Mouse (Mus musculus) bone marrow macrophage, adult 2 months (primary cell): Measurements from ENCODE around the gene Gm3127. TPM values are rescaled to one million over a fixed set of nuclear protein-coding genes. Genes with fewer than 3 reads are reported as not detected.
"Not testable (repeated sequence)": the region's sequence is repeated elsewhere in the genome, so short reads cannot be mapped to it uniquely, and the experiment has no call there.

ENCODE experiments used
- H3K27ac ChIP-seq: 2 replicates; pipeline ENCODE4 v1.5.1; 2012; ENCODE audit warnings: low read depth, low read length; ENCODE audit not compliant: insufficient read depth
- H3K4me1 ChIP-seq: 2 replicates; pipeline ENCODE4 v1.6.1; 2012; ENCODE audit warnings: low read length; ENCODE audit not compliant: control insufficient read depth, insufficient read depth
- H3K4me3 ChIP-seq: 2 replicates; pipeline ENCODE4 v1.5.1; 2012; ENCODE audit warnings: mild to moderate bottlenecking, low read length, moderate library complexity; ENCODE audit not compliant: insufficient read depth
- polyA plus RNA-seq: library from polyadenylated mRNA; stranded (reverse); fragments of >200 nt; gene quantifications from 2 replicates; pipeline ENCODE4 v1.2.4, GENCODE M21; 2012; ENCODE audit not compliant: missing spikeins, insufficient read depth, insufficient read length

Gm3127 gene
- not detected in 2 replicates for polyA plus RNA-seq

- not testable (repeated sequence) for H3K4me3 ChIP-seq, H3K27ac ChIP-seq, H3K4me1 ChIP-seq
Observed at GRCm38 (mm10) chr14:4164730-4165129, at the start of gene Gm3127. Gene Gm3127 (plus strand): TSS chr14:4165030.

DNA sequence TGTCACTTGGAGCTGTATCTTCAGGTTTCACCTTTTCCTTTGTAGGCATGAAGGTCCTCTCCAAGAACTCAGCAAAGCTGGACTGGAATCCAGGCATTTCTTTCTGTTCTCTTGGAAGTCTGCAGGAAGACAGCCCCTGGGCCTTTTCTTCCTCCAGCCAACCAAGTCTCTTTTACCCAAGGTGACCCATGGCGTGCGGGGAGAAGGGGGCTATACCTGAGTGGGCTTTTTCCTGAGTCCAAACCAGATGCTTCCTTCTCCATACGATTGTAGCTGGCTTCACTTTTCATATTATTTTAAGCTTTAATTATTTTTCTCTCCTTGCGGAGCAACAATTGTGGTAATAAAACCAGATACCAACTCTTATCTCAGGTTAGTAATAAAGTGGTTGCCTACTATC is 23.2 kb upstream of the Gm3127 start:
- H3K4me3 ChIP-seq, H3K27ac ChIP-seq, H3K4me1 ChIP-seq: not testable (repeated sequence)

GRCm38 (mm10) chr14:4182030-4182429 is 17.2 kb downstream of the Gm3127 start:
- H3K27ac ChIP-seq, H3K4me1 ChIP-seq, H3K4me3 ChIP-seq: not testable (repeated sequence)

GRCm38 (mm10) chr14:4182491-4183210 is 17.8 kb downstream of the Gm3127 start, which contains the start of gene Gm2974:
Gene Gm2974 (plus strand): TSS chr14:4182576.
- not testable (repeated sequence) for H3K27ac ChIP-seq, H3K4me1 ChIP-seq, H3K4me3 ChIP-seq

DNA sequence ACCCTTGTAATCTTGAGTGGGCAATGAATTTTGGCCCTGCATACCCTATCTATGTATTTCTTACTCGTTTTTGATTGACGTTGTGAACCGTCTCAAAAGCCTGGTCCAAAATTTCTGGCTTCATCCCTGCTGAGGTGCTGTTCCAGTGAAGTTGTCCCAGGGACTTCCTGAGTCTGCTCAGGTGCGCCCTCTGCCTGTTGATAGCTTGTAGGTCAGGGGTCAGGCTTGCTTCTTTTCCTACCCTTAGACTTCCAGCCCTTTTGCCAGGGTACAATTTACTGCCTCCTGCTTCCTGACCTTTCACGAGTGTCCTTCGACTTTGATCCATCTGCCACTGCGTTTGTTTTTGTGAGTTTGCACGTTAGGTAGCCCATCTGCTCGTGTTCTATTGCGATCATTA is 18.5 kb downstream of the Gm3127 start:
- H3K4me1 ChIP-seq, H3K27ac ChIP-seq, H3K4me3 ChIP-seq: not testable (repeated sequence)

Other genes starting within 250 kb of the Gm3127 start
- gene Gm3029, start 233.3 kb upstream of the Gm3127 start, polyA plus RNA-seq: not detected in 2 replicates
- gene Gm3095, start 201.5 kb upstream of the Gm3127 start, polyA plus RNA-seq: not detected in 2 replicates
- gene Gm3099, start 166.6 kb upstream of the Gm3127 start, polyA plus RNA-seq: not detected in 2 replicates
- gene Gm5796, start 141.1 kb upstream of the Gm3127 start, polyA plus RNA-seq: not detected in 2 replicates
- gene Gm3115, start 80.9 kb upstream of the Gm3127 start, polyA plus RNA-seq: not detected in 2 replicates
- not detected in 2 replicates for gene Gm8108, start 54.5 kb upstream of the Gm3127 start, polyA plus RNA-seq
- gene Gm2974, start 17.5 kb downstream of the Gm3127 start, polyA plus RNA-seq: not detected in 2 replicates
- not detected in 2 replicates for gene Gm3138, start 84.6 kb downstream of the Gm3127 start, polyA plus RNA-seq
- not detected in 2 replicates for gene Gm3149, start 152.3 kb downstream of the Gm3127 start, polyA plus RNA-seq
- not detected in 2 replicates for gene 2610042L04Rik, start 169.7 kb downstream of the Gm3127 start, polyA plus RNA-seq
- not detected in 2 replicates for gene Gm3159, start 232.5 kb downstream of the Gm3127 start, polyA plus RNA-seq